Mouse (Mus musculus) liver, postnatal 0 days (tissue): ENCODE data around the gene Gm13199.

ENCODE experiments used
- CTCF ChIP-seq: sonication (generic); IDR thresholded peaks from 2 replicates; pipeline ENCODE4 v1.5.1; 2016; ENCODE audit warnings: antibody characterized with exemption, low read depth
- EP300 ChIP-seq: IDR thresholded peaks from 2 replicates; pipeline ENCODE4 v1.6.1; 2016; ENCODE audit warnings: antibody characterized with exemption, low read depth, mild to moderate bottlenecking

DNA sequence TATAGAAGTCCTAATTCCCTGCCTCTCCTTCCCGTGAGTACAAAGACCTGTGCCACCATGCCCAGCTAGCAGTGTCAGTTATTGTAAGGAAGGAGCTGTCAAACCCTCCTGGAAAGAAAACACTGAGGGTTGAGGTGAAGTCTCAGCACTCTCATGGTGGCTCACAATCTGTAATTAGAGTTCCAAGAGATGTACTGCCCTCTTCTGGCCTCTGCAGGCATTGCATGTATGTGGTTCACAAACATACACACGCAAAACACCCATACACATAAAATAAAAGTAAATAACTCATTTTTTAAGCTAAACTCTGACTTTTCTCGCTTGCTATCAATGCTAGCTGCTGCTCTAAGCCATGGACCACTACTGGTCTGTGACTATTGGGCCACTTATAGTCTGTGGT lies 43.9 kb upstream of the Gm13199 start:
- TF ChIP-seq EP300 (no peak), CTCF (peak; percentile 89)
